Mouse (Mus musculus): ENCODE measurements around the gene Unc93b1.

Gene Unc93b1

GRCm38 (mm10) chr19:3935032-3935895, at the start of gene Unc93b1:
TSS of gene Unc93b1 (plus strand) at chr19:3935186.
- DNase-seq (ENCODE audit: low spot score in 2 of 2): peak in 1 of 2 experiments; percentile 59

- DNase-seq (ENCODE audit: low spot score in 2 of 2): no peak
Measured at GRCm38 (mm10) chr19:3889096-3889495, 45.9 kb upstream of the Unc93b1 start.

GRCm38 (mm10) chr19:3890181-3890580, 44.8 kb upstream of the Unc93b1 start:
- DNase-seq (ENCODE audit: low spot score in 2 of 2): no peak

GRCm38 (mm10) chr19:3893545-3894116, 41.4 kb upstream of the Unc93b1 start:
- no peak for DNase-seq (ENCODE audit: low spot score in 2 of 2)

GRCm38 (mm10) chr19:3894294-3894693, 40.7 kb upstream of the Unc93b1 start:
- DNase-seq (ENCODE audit: low spot score in 2 of 2): no peak

GRCm38 (mm10) chr19:3895171-3895631, 39.8 kb upstream of the Unc93b1 start:
- no peak for DNase-seq (ENCODE audit: low spot score in 2 of 2)

GRCm38 (mm10) chr19:3896208-3896607, 38.8 kb upstream of the Unc93b1 start:
- no peak for DNase-seq (ENCODE audit: low spot score in 2 of 2)

- DNase-seq (ENCODE audit: low spot score in 2 of 2): no peak
Measured at GRCm38 (mm10) chr19:3897557-3897956, 37.4 kb upstream of the Unc93b1 start.

GRCm38 (mm10) chr19:3898952-3899351, 36.0 kb upstream of the Unc93b1 start:
- no peak for DNase-seq (ENCODE audit: low spot score in 2 of 2)

GRCm38 (mm10) chr19:3899618-3900017, 35.4 kb upstream of the Unc93b1 start:
- no peak for DNase-seq (ENCODE audit: low spot score in 2 of 2)

- no peak for DNase-seq (ENCODE audit: low spot score in 2 of 2)
Measured at GRCm38 (mm10) chr19:3902966-3903365, 32.0 kb upstream of the Unc93b1 start.

GRCm38 (mm10) chr19:3903648-3904362, 31.2 kb upstream of the Unc93b1 start:
- DNase-seq (ENCODE audit: low spot score in 2 of 2): no peak

GRCm38 (mm10) chr19:3904363-3904675, 30.7 kb upstream of the Unc93b1 start:
- DNase-seq (ENCODE audit: low spot score in 2 of 2): no peak

GRCm38 (mm10) chr19:3905261-3905969, 29.6 kb upstream of the Unc93b1 start:
- no peak for DNase-seq (ENCODE audit: low spot score in 2 of 2)

GRCm38 (mm10) chr19:3906326-3906725, 28.7 kb upstream of the Unc93b1 start:
- DNase-seq (ENCODE audit: low spot score in 2 of 2): no peak

GRCm38 (mm10) chr19:3906795-3907786, 27.9 kb upstream of the Unc93b1 start, which contains the start of gene Tcirg1:
TSS of gene Tcirg1 (minus strand) at chr19:3907133.
- peak in 1 of 2 experiments; percentile 67 for DNase-seq (ENCODE audit: low spot score in 2 of 2)

GRCm38 (mm10) chr19:3907876-3908660, 26.9 kb upstream of the Unc93b1 start:
- no peak for DNase-seq (ENCODE audit: low spot score in 2 of 2)

GRCm38 (mm10) chr19:3910206-3910605, 24.8 kb upstream of the Unc93b1 start:
- no peak for DNase-seq (ENCODE audit: low spot score in 2 of 2)

GRCm38 (mm10) chr19:3912337-3913204, 22.4 kb upstream of the Unc93b1 start, which contains the start of gene Ndufs8:
TSS of gene Ndufs8 (minus strand) at chr19:3912774.
- DNase-seq (ENCODE audit: low spot score in 2 of 2): peak; percentile 93 to 96

All from frontal cortex, postnatal 10 days (tissue).